Mouse (Mus musculus) myocyte (in vitro differentiated cells): ENCODE results near the gene Prkca. TPM values are rescaled to one million over a fixed set of nuclear protein-coding genes. Genes with fewer than 3 reads are reported as not detected.

Experiments
- H3K27me3 ChIP-seq: one replicate; pipeline ENCODE4 v1.6.1; 2011; ENCODE audit not compliant: control insufficient read depth, insufficient read depth, insufficient read length
- H3K36me3 ChIP-seq: one replicate; pipeline ENCODE4 v1.6.1; 2011; ENCODE audit not compliant: control insufficient read depth, insufficient read depth
- H3K4me2 ChIP-seq: one replicate; pipeline ENCODE4 v1.6.1; 2011; ENCODE audit warnings: low read depth, control low read depth
- H3K4me3 ChIP-seq: one replicate; pipeline ENCODE4 v1.5.1; 2011; ENCODE audit warnings: mild to moderate bottlenecking, control low read depth, moderate library complexity
- H3K79me2 ChIP-seq: one replicate; pipeline ENCODE4 v1.6.1; 2011; ENCODE audit not compliant: control insufficient read depth, insufficient read depth
- H3ac ChIP-seq: one replicate; pipeline ENCODE4 v1.6.1; 2011; ENCODE audit not compliant: control insufficient read depth, insufficient read length
- CEBPB ChIP-seq: IDR thresholded peaks from 2 replicates; pipeline ENCODE4 v1.6.1; 2011; ENCODE audit warnings: mild to moderate bottlenecking, moderate library complexity; ENCODE audit not compliant: poor library complexity, insufficient read depth, severe bottlenecking
- E2F4 ChIP-seq: IDR thresholded peaks from one replicate; pipeline ENCODE4 v1.6.1; 2011; ENCODE audit warnings: mild to moderate bottlenecking, control low read depth, moderate library complexity; ENCODE audit not compliant: insufficient read depth
- MAX ChIP-seq: IDR thresholded peaks from one replicate; pipeline ENCODE4 v1.6.1; 2011; ENCODE audit warnings: low read depth, mild to moderate bottlenecking, control low read depth
- MYOD1 ChIP-seq, 3 experiments: IDR thresholded peaks; one replicate each; pipeline ENCODE4 v1.6.1; 2011; ENCODE audit warnings: control low read depth in 2 of 3, low read depth in 2 of 3, mild to moderate bottlenecking in 2 of 3, moderate library complexity in 1 of 3; ENCODE audit not compliant: insufficient read length in 2 of 3, control insufficient read depth in 1 of 3
- MYOG ChIP-seq, 3 experiments: IDR thresholded peaks; one replicate each; pipeline ENCODE4 v1.6.1; 2011; ENCODE audit warnings: control low read depth in 2 of 3, low read depth in 2 of 3, mild to moderate bottlenecking in 2 of 3; ENCODE audit not compliant: insufficient read length in 2 of 3, control insufficient read depth in 1 of 3, insufficient read depth in 1 of 3
- POLR2A ChIP-seq: IDR thresholded peaks from one replicate; pipeline ENCODE4 v1.6.1; 2011; ENCODE audit warnings: low read depth, mild to moderate bottlenecking, control low read depth, moderate library complexity; ENCODE audit not compliant: insufficient read length
- POLR2AphosphoS2 ChIP-seq: IDR thresholded peaks from one replicate; pipeline ENCODE4 v1.6.1; 2011; ENCODE audit warnings: low read depth, control low read depth; ENCODE audit not compliant: insufficient read length
- REST ChIP-seq: IDR thresholded peaks from one replicate; pipeline ENCODE4 v1.6.1; 2011; ENCODE audit warnings: mild to moderate bottlenecking, control low read depth, moderate library complexity; ENCODE audit not compliant: insufficient read depth, insufficient read length
- SRF ChIP-seq: IDR thresholded peaks from one replicate; pipeline ENCODE4 v1.6.1; 2011; ENCODE audit warnings: low read depth; ENCODE audit not compliant: control insufficient read depth, insufficient read length
- TCF12 ChIP-seq: IDR thresholded peaks from one replicate; pipeline ENCODE4 v1.6.1; 2011; ENCODE audit warnings: mild to moderate bottlenecking, control low read depth; ENCODE audit not compliant: poor library complexity, insufficient read depth, severe bottlenecking
- TCF3 ChIP-seq: IDR thresholded peaks from one replicate; pipeline ENCODE4 v1.6.1; 2011; ENCODE audit warnings: low read depth, control low read depth; ENCODE audit not compliant: insufficient read length
- USF1 ChIP-seq: IDR thresholded peaks from one replicate; pipeline ENCODE4 v1.6.1; 2011; ENCODE audit warnings: low read depth, mild to moderate bottlenecking, control low read depth, moderate library complexity
- polyA plus RNA-seq: library from polyadenylated mRNA; unstranded; fragments of >200 nt; fragmentation: generic; extraction: Trizol; gene quantifications from one replicate; pipeline ENCODE4 v1.2.1, GENCODE M21; 2012; ENCODE audit warnings: missing spikeins

Gene Prkca
- polyA plus RNA-seq, 1 experiment, result 15.3 TPM

- TF ChIP-seq MYOD1 (IDR thresholded peaks at IDR 0.05; ENCODE audit: control insufficient read depth in 1 of 3, insufficient read length in 2 of 3, low read depth in 2 of 3) (no peak), MYOG (IDR thresholded peaks at IDR 0.05; ENCODE audit: control insufficient read depth in 1 of 3, insufficient read depth in 1 of 3, insufficient read length in 2 of 3, low read depth in 2 of 3) (no peak), SRF (no peak), POLR2A (no peak), REST (no peak), USF1 (no peak), E2F4 (no peak)
- Histone ChIP-seq H3K79me2 (no peaks in the 10 kb centered on the region), H3K36me3 (no peaks in the 10 kb centered on the region), H3K27me3 (no peaks in the 10 kb centered on the region), H3ac (no peak overlapping the region), H3K4me2 (no peak overlapping the region), H3K4me3 (no peak overlapping the region)
These were observed 224.9 kb downstream of the Prkca start for GRCm38 (mm10) chr11:108118814-108119213.

GRCm38 (mm10) chr11:108118221-108118620, 225.5 kb downstream of the Prkca start:
- Histone ChIP-seq H3K27me3 (no peaks in the 10 kb centered on the region), H3K4me2 (no peak overlapping the region), H3K4me3 (no peak overlapping the region), H3K36me3 (no peaks in the 10 kb centered on the region), H3ac (no peak overlapping the region), H3K79me2 (no peaks in the 10 kb centered on the region)
- TF ChIP-seq REST (no peak), USF1 (no peak), CEBPB (no peak), MYOD1 (IDR thresholded peaks at IDR 0.05; ENCODE audit: control insufficient read depth in 1 of 3, insufficient read length in 2 of 3, low read depth in 2 of 3) (no peak), E2F4 (no peak), SRF (no peak), TCF3 (no peak), MAX (no peak), MYOG (IDR thresholded peaks at IDR 0.05; ENCODE audit: control insufficient read depth in 1 of 3, insufficient read depth in 1 of 3, insufficient read length in 2 of 3, low read depth in 2 of 3) (no peak), TCF12 (no peak), POLR2AphosphoS2 (no peak), POLR2A (no peak)

- Histone ChIP-seq H3K4me2 (no peak overlapping the region), H3K4me3 (no peak overlapping the region), H3K36me3 (no peaks in the 10 kb centered on the region), H3K27me3 (no peaks in the 10 kb centered on the region), H3K79me2 (no peaks in the 10 kb centered on the region), H3ac (no peak overlapping the region)
- no peak for TF ChIP-seq TCF3
- TF ChIP-seq CEBPB, result no peak
- TF ChIP-seq USF1, result no peak
- no peak for TF ChIP-seq TCF12
- no peak for TF ChIP-seq E2F4
- TF ChIP-seq MAX, result no peak
- TF ChIP-seq REST, result no peak
- TF ChIP-seq SRF, result no peak
These were observed 226.2 kb downstream of the Prkca start for GRCm38 (mm10) chr11:108117360-108118050.

GRCm38 (mm10) chr11:108114091-108114490, 229.6 kb downstream of the Prkca start:
- TF ChIP-seq CEBPB (no peak), POLR2A (no peak), POLR2AphosphoS2 (no peak), SRF (no peak), USF1 (no peak), TCF3 (no peak), MYOD1 (IDR thresholded peaks at IDR 0.05; ENCODE audit: control insufficient read depth in 1 of 3, insufficient read length in 2 of 3, low read depth in 2 of 3) (no peak), TCF12 (no peak), REST (no peak), E2F4 (no peak), MAX (no peak), MYOG (IDR thresholded peaks at IDR 0.05; ENCODE audit: control insufficient read depth in 1 of 3, insufficient read depth in 1 of 3, insufficient read length in 2 of 3, low read depth in 2 of 3) (no peak)
- H3K36me3 ChIP-seq, result no peaks in the 10 kb centered on the region
- H3K27me3 ChIP-seq, result no peaks in the 10 kb centered on the region
- no peak overlapping the region for H3K4me2 ChIP-seq
- no peak overlapping the region for H3ac ChIP-seq
- no peak overlapping the region for H3K4me3 ChIP-seq
- no peaks in the 10 kb centered on the region for H3K79me2 ChIP-seq

GRCm38 (mm10) chr11:108112437-108112836, 231.3 kb downstream of the Prkca start:
- TF ChIP-seq USF1, result no peak
- no peak for TF ChIP-seq MYOD1 (IDR thresholded peaks at IDR 0.05; ENCODE audit: control insufficient read depth in 1 of 3, insufficient read length in 2 of 3, low read depth in 2 of 3)
- TF ChIP-seq E2F4, result no peak
- TF ChIP-seq MAX, result no peak
- TF ChIP-seq POLR2A, result no peak
- no peak for TF ChIP-seq MYOG (IDR thresholded peaks at IDR 0.05; ENCODE audit: control insufficient read depth in 1 of 3, insufficient read depth in 1 of 3, insufficient read length in 2 of 3, low read depth in 2 of 3)
- TF ChIP-seq TCF3, result no peak
- TF ChIP-seq SRF, result no peak
- TF ChIP-seq CEBPB, result no peak
- no peak for TF ChIP-seq POLR2AphosphoS2
- TF ChIP-seq TCF12, result no peak
- TF ChIP-seq REST, result no peak
- H3K4me3 ChIP-seq, result no peak overlapping the region

More at GRCm38 (mm10) chr11:108112437-108112836, 231.3 kb downstream of the Prkca start:
- no peaks in the 10 kb centered on the region for H3K79me2 ChIP-seq
- no peak overlapping the region for H3ac ChIP-seq
- no peaks in the 10 kb centered on the region for H3K36me3 ChIP-seq
- no peaks in the 10 kb centered on the region for H3K27me3 ChIP-seq
- H3K4me2 ChIP-seq, result no peak overlapping the region
